Mouse (Mus musculus) embryonic facial prominence, embryonic 12.5 days (tissue): Measurements from ENCODE around the gene Ralgps2. TPM values are rescaled to one million over a fixed set of nuclear protein-coding genes. Genes with fewer than 3 reads are reported as not detected.

ENCODE experiments used
- ATAC-seq: fragments of 200-750 bp; cut with Nextera tagmentation; 2 replicates; pipeline ENCODE4 v1.8.0; 2017; ENCODE audit not compliant: insufficient number of reproducible peaks, insufficient read depth, low FRiP score, low TSS enrichment
- H3K27ac ChIP-seq: fragments of 300-500 bp; sonication (generic); 2 replicates; pipeline ENCODE4 v1.5.1; 2016; ENCODE audit warnings: mild to moderate bottlenecking
- H3K27me3 ChIP-seq: fragments of 300-500 bp; sonication (generic); 2 replicates; pipeline ENCODE4 v1.6.1; 2016; ENCODE audit warnings: mild to moderate bottlenecking, moderate library complexity
- H3K36me3 ChIP-seq: fragments of 300-500 bp; sonication (generic); 2 replicates; pipeline ENCODE4 v1.6.1; 2016; ENCODE audit warnings: mild to moderate bottlenecking
- H3K4me1 ChIP-seq: fragments of 300-500 bp; sonication (generic); 2 replicates; pipeline ENCODE4 v1.6.1; 2016
- H3K4me2 ChIP-seq: fragments of 300-500 bp; sonication (generic); replicated peaks from 2 replicates; pipeline ENCODE4 v1.6.1; 2016; ENCODE audit warnings: mild to moderate bottlenecking, moderate library complexity
- H3K4me3 ChIP-seq: fragments of 300-500 bp; sonication (generic); 2 replicates; pipeline ENCODE4 v1.5.1; 2016; ENCODE audit warnings: mild to moderate bottlenecking
- H3K9ac ChIP-seq: fragments of 300-500 bp; sonication (generic); 2 replicates; pipeline ENCODE4 v1.6.1; 2016; ENCODE audit warnings: mild to moderate bottlenecking, moderate library complexity
- H3K9me3 ChIP-seq: fragments of 300-500 bp; sonication (generic); 2 replicates; pipeline ENCODE4 v1.6.1; 2016; ENCODE audit warnings: mild to moderate bottlenecking, moderate library complexity
- WGBS: fragments of 180-500 bp; shearing (Covaris S2); methylation state at CpG from one replicate; pipeline ENCODE4 v1.1.7; 2016; 5-methylcytosine and 5-hydroxymethylcytosine counted together
- polyA plus RNA-seq: library from polyadenylated mRNA; unstranded; fragments of >200 nt; fragmentation: Nextera tagmentation; extraction: Ambion mirVana; gene quantifications from 2 replicates; pipeline ENCODE4 v1.2.1, GENCODE M21; 2016

Ralgps2 gene
- polyA plus RNA-seq, 1 experiment from 2014 or later: 101 TPM

DNA sequence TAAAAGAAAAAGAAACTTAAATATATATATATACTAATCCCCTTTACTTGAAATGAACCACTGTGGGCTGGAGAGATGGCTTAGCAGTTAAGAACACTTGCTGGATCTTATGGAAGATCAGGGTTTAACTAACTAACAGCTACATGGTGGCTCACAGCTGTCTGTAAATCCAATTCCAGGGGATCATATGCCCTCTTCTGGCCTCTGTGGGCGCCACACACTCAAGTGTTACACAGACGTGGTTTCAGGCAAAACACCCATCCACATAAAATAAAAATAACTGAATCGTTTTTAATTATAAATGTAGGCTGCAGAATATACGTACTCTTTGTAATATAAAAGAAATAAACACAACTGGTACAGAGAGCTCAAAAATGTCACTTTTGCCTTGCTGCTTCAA is 50.6 kb downstream of the Ralgps2 start:
- Histone ChIP-seq H3K27me3 (no peaks in the 10 kb centered on the region), H3K4me1 (no peaks in the 10 kb centered on the region), H3K9me3 (no peaks in the 10 kb centered on the region), H3K27ac (no peak overlapping the region), H3K36me3 (peaks cover 9% of the 10 kb centered on the region), H3K4me3 (no peak overlapping the region), H3K4me2 (no peak overlapping the region), H3K9ac (no peak overlapping the region)
- 89% methylated on average over 4 of the region's 4 CpGs for WGBS
- no peak for ATAC-seq

GRCm38 (mm10) chr1:156885879-156886278 is 53.5 kb downstream of the Ralgps2 start:
- WGBS: 93% methylated on average over 2 of the region's 2 CpGs
- Histone ChIP-seq H3K4me1 (no peaks in the 10 kb centered on the region), H3K27me3 (no peaks in the 10 kb centered on the region), H3K36me3 (peaks cover 29% of the 10 kb centered on the region), H3K4me3 (no peak overlapping the region), H3K9ac (no peak overlapping the region), H3K4me2 (no peak overlapping the region), H3K27ac (no peak overlapping the region), H3K9me3 (0 out of 2 replicates have a peak, but pooled peaks cover 2% of the 10 kb centered on the region)
- ATAC-seq: no peak

GRCm38 (mm10) chr1:156884782-156885181 is 54.6 kb downstream of the Ralgps2 start:
- Histone ChIP-seq H3K9me3 (0 out of 2 replicates have a peak, but pooled peaks cover 2% of the 10 kb centered on the region), H3K9ac (no peak overlapping the region), H3K4me3 (no peak overlapping the region), H3K36me3 (peaks cover 27% of the 10 kb centered on the region), H3K27ac (no peak overlapping the region), H3K27me3 (no peaks in the 10 kb centered on the region), H3K4me1 (no peaks in the 10 kb centered on the region), H3K4me2 (no peak overlapping the region)
- ATAC-seq: no peak
- WGBS: 95% methylated on average over 2 of the region's 2 CpGs

GRCm38 (mm10) chr1:156870616-156871015 is 68.8 kb downstream of the Ralgps2 start:
- Histone ChIP-seq H3K4me1 (no peaks in the 10 kb centered on the region), H3K27ac (no peak overlapping the region), H3K27me3 (no peaks in the 10 kb centered on the region), H3K4me2 (no peak overlapping the region), H3K9me3 (no peaks in the 10 kb centered on the region), H3K4me3 (no peak overlapping the region), H3K36me3 (no peaks in the 10 kb centered on the region; the same call in 1 of the 2 replicates), H3K9ac (no peak overlapping the region)
- no peak for ATAC-seq
- WGBS: 86% methylated on average over 4 of the region's 4 CpGs

- H3K4me1 ChIP-seq: no peaks in the 10 kb centered on the region
- 90% methylated on average over 5 of the region's 5 CpGs for WGBS
- H3K36me3 ChIP-seq: no peaks in the 10 kb centered on the region; the same call in 1 of the 2 replicates
- ATAC-seq: no peak
- H3K27me3 ChIP-seq: no peaks in the 10 kb centered on the region
- H3K9me3 ChIP-seq: no peaks in the 10 kb centered on the region
- no peak overlapping the region for H3K4me3 ChIP-seq
- H3K27ac ChIP-seq: no peak overlapping the region
- no peak overlapping the region for H3K9ac ChIP-seq
- H3K4me2 ChIP-seq: no peak overlapping the region
These were observed 69.4 kb downstream of the Ralgps2 start for GRCm38 (mm10) chr1:156870028-156870427.

DNA sequence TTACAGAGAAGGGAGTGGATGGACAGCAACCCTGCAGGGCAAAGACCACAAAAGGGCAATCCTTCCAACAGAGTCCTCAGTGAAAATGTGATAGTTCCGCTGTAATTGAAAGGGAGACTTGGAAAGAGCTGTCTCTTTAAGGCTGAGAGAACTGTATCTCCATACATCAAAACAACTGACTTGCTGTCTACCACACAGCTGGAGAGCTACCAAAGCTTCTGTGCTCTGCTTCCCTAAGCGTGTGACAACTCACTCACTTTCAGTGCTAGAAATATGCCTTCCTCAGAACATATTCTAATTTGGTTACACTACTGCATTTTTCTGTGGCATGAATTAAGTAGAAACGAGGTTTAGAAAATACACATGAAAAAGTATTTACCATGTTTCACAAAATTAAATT is 75.2 kb downstream of the Ralgps2 start:
- Histone ChIP-seq H3K4me1 (peaks cover 2% of the 10 kb centered on the region; the same call in 1 of the 2 replicates), H3K36me3 (0 out of 2 replicates have a peak, but pooled peaks cover 3% of the 10 kb centered on the region), H3K27ac (no peak overlapping the region), H3K9ac (no peak overlapping the region), H3K27me3 (no peaks in the 10 kb centered on the region), H3K9me3 (no peaks in the 10 kb centered on the region), H3K4me2 (no peak overlapping the region), H3K4me3 (no peak overlapping the region)
- WGBS: 48% methylated on average over 3 of the region's 3 CpGs
- no peak for ATAC-seq

- Histone ChIP-seq H3K4me1 (peaks cover 3% of the 10 kb centered on the region; the same call in 1 of the 2 replicates), H3K9me3 (no peaks in the 10 kb centered on the region), H3K27ac (no peak overlapping the region), H3K4me2 (no peak overlapping the region), H3K36me3 (0 out of 2 replicates have a peak, but pooled peaks cover 3% of the 10 kb centered on the region), H3K4me3 (no peak overlapping the region), H3K9ac (no peak overlapping the region), H3K27me3 (no peaks in the 10 kb centered on the region)
- 54% methylated on average over 3 of the region's 3 CpGs for WGBS
- no peak for ATAC-seq
These were observed 75.7 kb downstream of the Ralgps2 start for GRCm38 (mm10) chr1:156863726-156864125.

- Histone ChIP-seq H3K4me3 (no peak overlapping the region), H3K9ac (no peak overlapping the region), H3K4me1 (peaks cover 3% of the 10 kb centered on the region; the same call in 1 of the 2 replicates), H3K4me2 (no peak overlapping the region), H3K36me3 (0 out of 2 replicates have a peak, but pooled peaks cover 3% of the 10 kb centered on the region), H3K27ac (no peak overlapping the region), H3K27me3 (no peaks in the 10 kb centered on the region), H3K9me3 (no peaks in the 10 kb centered on the region)
- no peak for ATAC-seq
- WGBS: 36% methylated on average over 4 of the region's 4 CpGs
These were observed 77.9 kb downstream of the Ralgps2 start for GRCm38 (mm10) chr1:156861475-156862043.

DNA sequence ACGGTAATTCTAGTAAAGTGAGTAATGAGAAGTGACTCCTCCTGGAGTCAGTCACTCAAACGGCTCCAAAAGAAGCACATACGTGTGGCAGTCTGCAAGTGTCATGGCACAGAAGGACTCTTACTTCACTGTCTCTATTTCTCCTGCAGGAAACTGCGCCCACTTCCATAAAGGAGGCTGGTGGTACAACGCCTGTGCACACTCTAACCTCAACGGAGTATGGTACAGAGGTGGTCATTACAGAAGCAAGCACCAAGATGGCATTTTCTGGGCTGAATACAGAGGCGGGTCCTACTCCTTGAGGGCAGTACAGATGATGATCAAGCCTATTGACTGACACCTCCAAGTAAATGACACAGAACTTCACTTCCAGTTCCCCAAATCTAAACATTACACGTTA is 79.2 kb downstream of the Ralgps2 start:
- 71% methylated on average over 8 of the region's 8 CpGs for WGBS
- Histone ChIP-seq H3K36me3 (peaks cover 3% of the 10 kb centered on the region; the same call in 1 of the 2 replicates), H3K4me3 (no peak overlapping the region), H3K27ac (no peak overlapping the region), H3K9me3 (no peaks in the 10 kb centered on the region), H3K27me3 (no peaks in the 10 kb centered on the region), H3K4me1 (peaks cover 3% of the 10 kb centered on the region; the same call in 1 of the 2 replicates), H3K9ac (no peak overlapping the region), H3K4me2 (no peak overlapping the region)
- ATAC-seq: no peak

DNA sequence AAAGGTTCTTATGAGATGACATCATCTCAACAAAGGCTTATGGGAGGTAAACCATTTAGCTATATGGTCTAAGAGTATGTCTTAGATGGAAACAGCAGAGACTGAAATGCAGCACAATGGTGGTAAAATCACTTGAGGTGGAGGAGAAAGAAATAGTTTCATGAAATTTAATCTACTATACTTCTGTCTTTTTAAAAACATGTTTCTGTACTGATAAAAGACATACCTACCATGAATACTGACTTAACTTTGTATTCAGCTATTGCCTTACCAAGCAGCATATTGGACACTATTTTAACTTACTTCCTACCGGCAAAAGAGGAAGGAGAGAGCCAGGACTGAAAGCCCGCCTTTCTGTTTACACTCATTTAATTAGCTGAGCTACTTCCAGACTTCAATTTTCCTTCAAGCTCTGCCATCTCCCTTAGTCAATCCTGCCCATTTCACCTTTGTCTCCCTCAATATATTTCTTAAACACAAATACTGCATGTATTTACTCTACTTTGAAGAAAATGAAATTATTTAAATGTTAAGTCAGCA is 79.6 kb downstream of the Ralgps2 start:
- peaks cover 3% of the 10 kb centered on the region; the same call in 1 of the 2 replicates for H3K4me1 ChIP-seq
- 52% methylated on average over 2 of the region's 2 CpGs for WGBS

GRCm38 (mm10) chr1:156859156-156859555 is 80.3 kb downstream of the Ralgps2 start:
- WGBS: 91% methylated on average over 2 of the region's 2 CpGs
- Histone ChIP-seq H3K27ac (no peak overlapping the region), H3K27me3 (no peaks in the 10 kb centered on the region), H3K4me2 (no peak overlapping the region), H3K36me3 (peaks cover 3% of the 10 kb centered on the region; the same call in 1 of the 2 replicates), H3K9me3 (no peaks in the 10 kb centered on the region), H3K4me1 (peaks cover 3% of the 10 kb centered on the region; the same call in 1 of the 2 replicates), H3K9ac (no peak overlapping the region), H3K4me3 (no peak overlapping the region)
- no peak for ATAC-seq

More for the DNA sequence above, 79.6 kb downstream of the Ralgps2 start:
- no peak overlapping the region for H3K9ac ChIP-seq
- no peak for ATAC-seq
- H3K4me3 ChIP-seq: no peak overlapping the region
- peaks cover 3% of the 10 kb centered on the region; the same call in 1 of the 2 replicates for H3K36me3 ChIP-seq
- H3K4me2 ChIP-seq: no peak overlapping the region
- H3K27me3 ChIP-seq: no peaks in the 10 kb centered on the region
- no peaks in the 10 kb centered on the region for H3K9me3 ChIP-seq
- H3K27ac ChIP-seq: no peak overlapping the region

- Histone ChIP-seq H3K4me3 (no peak overlapping the region), H3K9ac (no peak overlapping the region), H3K27ac (no peak overlapping the region), H3K36me3 (no peaks in the 10 kb centered on the region; the same call in 1 of the 2 replicates), H3K4me2 (no peak overlapping the region), H3K4me1 (peaks cover 16% of the 10 kb centered on the region), H3K9me3 (no peaks in the 10 kb centered on the region), H3K27me3 (no peaks in the 10 kb centered on the region)
- no peak for ATAC-seq
- 96% methylated on average over 2 of the region's 2 CpGs for WGBS
These were observed 82.8 kb downstream of the Ralgps2 start for GRCm38 (mm10) chr1:156856666-156857065.
